Mouse (Mus musculus) liver, embryonic 16.5 days (tissue): ENCODE data around the gene Pdss2. TPM values are rescaled to one million over a fixed set of nuclear protein-coding genes. Genes with fewer than 3 reads are reported as not detected.
A peak's percentile ranks its signal among the peaks of the same experiment; 100 is the strongest.
"Not testable (repeated sequence)": the region's sequence is repeated elsewhere in the genome, so short reads cannot be mapped to it uniquely, and the experiment has no call there.

Experiments used
- ATAC-seq: fragments of 200-750 bp; cut with Nextera tagmentation; 2 replicates; pipeline ENCODE4 v1.8.0; 2017; ENCODE audit warnings: low read depth, mild to moderate bottlenecking, moderate number of reproducible peaks, moderate library complexity
- H3K27ac ChIP-seq: fragments of 300-500 bp; sonication (generic); 2 replicates; pipeline ENCODE4 v1.5.1; 2014; ENCODE audit warnings: mild to moderate bottlenecking, low read length
- H3K27me3 ChIP-seq: fragments of 300-500 bp; sonication (generic); 2 replicates; pipeline ENCODE4 v1.6.1; 2014; ENCODE audit warnings: low read depth, low read length, mixed read lengths; ENCODE audit not compliant: control insufficient read depth, insufficient read depth
- H3K36me3 ChIP-seq: fragments of 300-500 bp; sonication (generic); 2 replicates; pipeline ENCODE4 v1.6.1; 2014; ENCODE audit warnings: mild to moderate bottlenecking; ENCODE audit not compliant: control insufficient read depth, insufficient read depth
- H3K4me1 ChIP-seq: fragments of 300-500 bp; sonication (generic); 2 replicates; pipeline ENCODE4 v1.6.1; 2014; ENCODE audit warnings: low read depth, low read length, mixed read lengths; ENCODE audit not compliant: control insufficient read depth
- H3K4me2 ChIP-seq: fragments of 300-500 bp; sonication (generic); 2 replicates; pipeline ENCODE4 v1.6.1; 2014; ENCODE audit warnings: low read depth, low read length, mixed read lengths
- H3K4me3 ChIP-seq: fragments of 300-500 bp; sonication (generic); 2 replicates; pipeline ENCODE4 v1.5.1; 2014; ENCODE audit warnings: low read depth, mild to moderate bottlenecking, low read length
- H3K9ac ChIP-seq: fragments of 300-500 bp; sonication (generic); 2 replicates; pipeline ENCODE4 v1.6.1; 2014; ENCODE audit warnings: low read depth, low read length
- H3K9me3 ChIP-seq: fragments of 300-500 bp; sonication (generic); replicated peaks from 2 replicates; pipeline ENCODE4 v1.6.1; 2016; ENCODE audit warnings: low read length; ENCODE audit not compliant: control insufficient read depth
- WGBS: fragments of 180-500 bp; shearing (Covaris S2); extraction: QIAGEN DNeasy Blood & Tissue Kit; methylation state at CpG from one replicate; pipeline ENCODE4 v1.1.7; 2014; ENCODE audit not compliant: insufficient replicate concordance; 5-methylcytosine and 5-hydroxymethylcytosine counted together
- polyA plus RNA-seq: library from polyadenylated mRNA; unstranded; fragments of >200 nt; fragmentation: Nextera tagmentation; extraction: Ambion mirVana; gene quantifications from 2 replicates; pipeline ENCODE4 v1.2.1, GENCODE M21; 2015

Pdss2 gene
- polyA plus RNA-seq, 1 experiment from 2014 or later = 6.4 TPM

DNA sequence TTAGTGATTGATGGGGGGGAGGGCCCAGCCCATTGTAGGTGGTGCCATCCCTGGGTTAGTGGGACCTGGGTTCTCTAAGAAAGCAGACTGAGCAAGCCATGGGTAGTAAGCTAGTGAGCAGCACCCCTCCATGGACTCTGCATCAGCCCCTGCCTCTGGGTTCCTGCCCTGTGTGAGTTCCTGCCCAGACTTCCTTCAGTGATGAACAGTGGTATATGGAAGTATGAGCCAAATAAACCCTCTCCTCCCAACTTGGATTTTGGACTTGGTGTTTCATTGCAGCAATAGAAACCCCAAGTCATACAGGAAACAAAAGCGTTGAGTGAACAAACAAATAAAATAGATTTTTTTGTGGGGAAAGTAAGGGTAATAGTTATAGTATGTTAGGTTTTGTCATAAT lies 35.7 kb downstream of the Pdss2 start:
- ATAC-seq, H3K4me3 ChIP-seq, H3K27me3 ChIP-seq, H3K27ac ChIP-seq, H3K4me1 ChIP-seq, H3K4me2 ChIP-seq, H3K9ac ChIP-seq, H3K9me3 ChIP-seq, H3K36me3 ChIP-seq: not testable (repeated sequence)
- WGBS = no CpG with 5 or more reads among the region's 1 CpGs

DNA sequence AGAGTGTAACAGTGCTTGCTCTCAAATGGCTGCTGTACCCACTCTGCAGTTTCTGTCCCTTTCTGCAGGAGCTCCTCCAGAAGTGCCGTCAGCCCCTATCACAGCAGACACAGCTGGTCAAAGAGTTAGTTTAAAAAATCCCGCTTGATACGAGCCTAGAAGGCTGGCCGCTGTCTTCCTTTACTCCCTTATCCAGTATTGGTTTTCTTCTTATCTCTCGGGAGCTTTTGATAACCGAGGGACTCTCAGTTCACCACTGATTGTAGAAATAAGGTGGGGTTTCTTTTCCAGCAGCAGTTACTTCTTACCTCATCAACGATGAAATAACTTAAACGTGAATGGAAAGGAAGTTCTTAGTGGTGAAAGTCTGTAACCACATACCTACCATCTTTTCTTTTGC lies 36.2 kb downstream of the Pdss2 start:
- H3K27ac ChIP-seq, H3K36me3 ChIP-seq, H3K4me2 ChIP-seq, H3K4me3 ChIP-seq, H3K4me1 ChIP-seq, ATAC-seq, H3K27me3 ChIP-seq, H3K9ac ChIP-seq, H3K9me3 ChIP-seq: not testable (repeated sequence)
- WGBS = 38% methylated on average over 8 of the region's 8 CpGs

DNA sequence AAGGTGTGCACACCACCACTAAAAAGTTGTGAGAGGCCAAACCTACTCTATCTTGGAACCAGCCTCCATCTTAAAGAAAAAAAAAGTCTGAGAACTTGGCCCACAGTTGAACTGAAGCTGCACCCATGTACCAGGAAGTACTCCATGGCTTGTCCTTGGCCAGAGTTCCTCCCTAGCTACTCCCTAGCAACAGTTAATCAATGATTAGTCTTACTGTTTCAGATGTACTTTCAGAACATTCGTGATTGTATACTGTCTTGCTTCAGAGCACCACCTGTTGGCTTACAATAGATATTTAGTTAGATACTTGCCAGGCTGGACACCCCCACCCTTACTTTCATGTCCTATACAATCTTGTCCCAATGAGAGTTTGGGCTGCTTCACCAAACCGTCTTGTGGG lies 50.0 kb downstream of the Pdss2 start:
- Histone ChIP-seq H3K9me3 (no peaks in the 10 kb centered on the region), H3K4me1 (no peaks in the 10 kb centered on the region; the same call in 1 of the 2 replicates), H3K27me3 (no peaks in the 10 kb centered on the region), H3K4me2 (no peak overlapping the region), H3K36me3 (no peaks in the 10 kb centered on the region), H3K4me3 (no peak overlapping the region), H3K27ac (no peak overlapping the region), H3K9ac (no peak overlapping the region)
- WGBS = 60% methylated on average over 2 of the region's 2 CpGs
- ATAC-seq = peak; percentile 32; the same call in 1 of the 2 replicates

DNA sequence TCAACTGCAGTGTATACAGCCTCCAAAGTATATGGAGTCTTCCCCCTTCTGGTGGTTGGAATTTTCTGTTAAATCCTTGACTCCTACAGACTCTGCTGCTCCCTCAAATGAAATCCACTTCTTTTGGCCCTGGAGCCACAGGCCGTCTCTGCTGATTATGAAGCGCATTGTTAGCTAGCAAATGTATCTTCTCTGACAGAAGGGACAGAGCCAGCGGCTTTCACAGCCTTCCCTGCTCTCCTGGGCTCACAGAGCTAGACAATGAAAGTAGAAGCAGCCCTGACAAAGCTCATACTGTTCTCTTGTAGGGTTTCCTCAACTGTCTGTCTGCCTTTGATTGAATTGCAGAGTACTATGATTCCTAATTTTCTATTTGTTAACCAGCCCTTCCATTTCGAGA lies 51.1 kb downstream of the Pdss2 start:
- H3K36me3 ChIP-seq = no peaks in the 10 kb centered on the region
- peaks cover 5% of the 10 kb centered on the region for H3K4me1 ChIP-seq
- H3K4me3 ChIP-seq = no peak overlapping the region
- H3K27me3 ChIP-seq = no peaks in the 10 kb centered on the region
- no peak overlapping the region for H3K9ac ChIP-seq
- whole genome bisulfite sequencing = 78% methylated on average over 4 of the region's 4 CpGs
- no peaks in the 10 kb centered on the region for H3K9me3 ChIP-seq
- no peak for ATAC-seq
- H3K27ac ChIP-seq = no peak overlapping the region
- no peak overlapping the region for H3K4me2 ChIP-seq

DNA sequence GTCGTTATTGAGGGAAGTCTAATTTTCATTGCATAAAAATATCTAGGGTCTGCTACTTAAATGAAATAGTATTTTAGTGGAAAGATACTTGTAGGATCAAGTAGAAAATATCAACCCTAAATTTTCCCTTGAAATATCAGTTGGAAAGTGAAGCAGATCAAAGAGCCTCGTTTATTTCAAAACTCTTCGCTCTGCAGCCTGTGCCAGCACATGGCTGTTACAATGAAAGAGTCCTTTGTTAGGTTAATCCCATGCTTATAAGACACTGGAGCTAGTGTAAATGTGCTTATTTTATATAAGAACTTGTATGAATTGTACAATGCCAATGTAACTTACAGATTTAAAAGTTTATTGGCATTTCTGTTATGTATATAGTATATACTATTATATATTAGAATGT lies 51.8 kb downstream of the Pdss2 start:
- no peaks in the 10 kb centered on the region for H3K27me3 ChIP-seq
- ATAC-seq = no peak
- H3K4me2 ChIP-seq = no peak overlapping the region
- H3K27ac ChIP-seq = no peak overlapping the region
- H3K36me3 ChIP-seq = no peaks in the 10 kb centered on the region
- WGBS = 69% methylated on average over 3 of the region's 3 CpGs
- H3K9me3 ChIP-seq = no peaks in the 10 kb centered on the region
- no peak overlapping the region for H3K9ac ChIP-seq
- H3K4me1 ChIP-seq = peaks cover 5% of the 10 kb centered on the region
- no peak overlapping the region for H3K4me3 ChIP-seq

DNA sequence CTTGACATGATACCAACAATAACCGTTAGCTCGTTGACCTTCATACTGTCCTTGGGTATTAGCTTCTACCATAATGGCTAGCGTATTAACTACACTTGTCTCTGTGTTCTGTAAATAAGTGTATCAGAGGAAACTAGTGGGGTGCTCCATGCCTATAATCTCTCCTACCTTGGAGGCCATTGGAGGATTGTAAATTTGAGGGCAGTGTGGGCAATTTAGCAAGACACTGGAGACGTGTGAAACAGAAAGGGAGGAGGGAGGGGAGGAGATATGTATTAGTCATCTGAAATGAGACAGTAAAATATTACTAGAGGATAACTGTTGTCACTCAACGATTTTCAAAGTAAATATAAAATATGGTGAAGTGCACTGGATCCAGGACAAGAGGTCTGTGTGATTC lies 54.2 kb downstream of the Pdss2 start:
- no peak overlapping the region for H3K4me3 ChIP-seq
- H3K4me2 ChIP-seq = no peak overlapping the region
- no peak overlapping the region for H3K27ac ChIP-seq
- H3K36me3 ChIP-seq = no peaks in the 10 kb centered on the region
- H3K4me1 ChIP-seq = peaks cover 5% of the 10 kb centered on the region
- WGBS = 71% methylated on average over 5 of the region's 5 CpGs
- no peaks in the 10 kb centered on the region for H3K9me3 ChIP-seq
- ATAC-seq = no peak
- H3K27me3 ChIP-seq = no peaks in the 10 kb centered on the region
- no peak overlapping the region for H3K9ac ChIP-seq

DNA sequence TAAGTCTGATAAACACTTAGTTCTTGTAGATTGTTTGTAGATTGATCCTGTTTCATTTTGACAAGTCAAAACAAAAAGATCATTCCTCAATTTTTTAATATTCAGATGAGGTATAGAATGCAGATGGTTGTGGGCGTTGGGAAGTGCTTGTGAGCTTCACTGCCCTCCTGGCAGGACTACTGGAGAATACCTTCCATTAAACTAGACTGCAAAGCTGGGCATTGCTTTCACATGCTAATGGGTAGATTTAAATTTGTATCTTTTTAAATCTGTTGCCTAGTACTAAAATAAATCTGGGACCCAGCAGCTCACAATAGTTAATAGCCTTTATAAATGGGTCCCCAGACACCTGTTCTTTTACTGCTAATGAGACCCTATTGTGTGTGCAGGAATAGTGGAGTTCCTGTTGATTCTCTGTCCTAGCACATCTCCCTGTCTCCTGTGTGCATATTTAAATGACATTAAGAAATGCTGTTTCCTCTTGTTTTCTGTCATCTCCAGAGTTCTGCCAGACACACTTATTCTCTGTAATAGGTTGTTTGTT lies 54.9 kb downstream of the Pdss2 start:
- Histone ChIP-seq H3K4me2 (no peak overlapping the region), H3K27me3 (no peaks in the 10 kb centered on the region), H3K27ac (no peak overlapping the region), H3K9me3 (no peaks in the 10 kb centered on the region), H3K36me3 (no peaks in the 10 kb centered on the region), H3K9ac (no peak overlapping the region), H3K4me1 (peaks cover 5% of the 10 kb centered on the region), H3K4me3 (no peak overlapping the region)
- ATAC-seq = no peak
- 57% methylated on average over 1 of the region's 1 CpGs for WGBS

DNA sequence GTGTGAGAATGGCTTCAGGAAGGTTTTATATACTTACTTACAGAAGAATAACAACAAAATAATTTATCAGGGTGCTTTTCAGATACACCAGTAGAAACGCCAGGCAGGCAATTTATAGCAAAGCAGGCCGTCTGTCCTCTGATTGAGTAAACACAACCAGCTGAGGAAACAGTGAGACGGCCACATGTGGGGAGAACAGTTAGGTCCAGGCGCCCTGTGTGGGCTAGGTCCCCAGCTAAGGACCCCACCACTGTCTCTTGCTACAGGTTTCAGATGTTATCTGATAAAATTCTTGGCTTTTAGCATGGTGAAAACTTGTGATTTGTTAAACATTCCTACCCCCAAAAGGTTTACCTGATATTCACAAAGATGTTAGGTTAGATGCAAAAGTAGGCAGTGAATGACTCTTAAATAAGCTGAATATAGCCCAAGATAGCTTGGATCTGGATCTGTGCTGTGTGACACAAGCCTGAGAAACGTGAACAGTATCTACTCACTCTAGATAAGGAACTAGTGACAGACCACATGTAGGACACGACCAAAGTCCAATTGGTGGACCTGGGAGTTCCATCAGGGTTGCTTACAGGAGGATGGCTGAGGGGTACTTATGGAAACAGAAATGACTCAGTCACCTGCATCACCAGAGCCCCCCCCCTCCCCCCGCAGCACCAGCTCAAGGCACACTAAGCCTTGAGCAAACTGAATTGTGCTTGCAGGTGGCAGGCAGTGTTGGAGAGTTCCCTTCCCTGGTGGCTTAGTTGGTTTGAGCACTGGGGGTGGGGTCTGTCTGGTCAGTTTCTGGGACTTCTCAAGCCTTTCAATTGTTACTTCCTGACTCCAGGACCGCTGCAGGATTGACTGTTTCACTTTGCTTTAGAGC lies 56.2 kb downstream of the Pdss2 start:
- 0 out of 2 replicates have a peak overlapping the region, but pooled peaks have one; percentile 29 for H3K27ac ChIP-seq
- no peaks in the 10 kb centered on the region for H3K36me3 ChIP-seq
- H3K4me3 ChIP-seq = no peak overlapping the region
- H3K4me1 ChIP-seq = peaks cover 5% of the 10 kb centered on the region
- no peaks in the 10 kb centered on the region for H3K9me3 ChIP-seq
- no peak overlapping the region for H3K4me2 ChIP-seq
- no peak overlapping the region for H3K9ac ChIP-seq
- no peaks in the 10 kb centered on the region for H3K27me3 ChIP-seq
- peak; percentile 54; the same call in 1 of the 2 replicates for ATAC-seq
- WGBS = 42% methylated on average over 8 of the region's 8 CpGs

DNA sequence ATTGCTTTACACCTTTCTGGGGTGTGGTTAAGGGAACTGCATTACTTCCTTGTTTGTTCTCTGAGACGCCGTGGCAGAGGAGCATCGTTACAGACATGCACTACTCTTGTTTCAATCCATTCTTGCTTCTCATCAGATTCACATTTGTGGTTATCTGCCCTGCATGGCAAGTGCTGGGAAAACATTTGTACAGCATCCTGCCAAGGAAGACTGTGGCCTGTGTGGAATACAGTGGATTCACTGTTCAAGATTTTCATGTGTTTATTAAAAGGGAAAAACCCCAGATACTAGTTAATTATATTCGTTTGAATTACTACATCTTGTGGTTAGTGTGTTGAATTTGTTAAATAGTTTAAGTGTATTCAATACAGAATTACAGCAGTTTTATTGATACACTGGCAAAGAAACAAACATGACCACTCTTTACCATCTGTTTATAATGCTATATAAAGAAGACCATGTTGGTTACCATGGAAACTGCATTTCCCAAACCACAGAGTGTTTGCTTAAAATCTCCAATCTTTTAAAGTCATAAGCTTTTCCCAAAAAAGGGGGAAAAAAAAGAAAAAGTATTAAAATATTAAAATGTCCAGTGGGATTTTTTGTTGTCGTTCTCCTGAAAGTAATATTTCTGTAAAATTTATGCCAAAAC lies 58.5 kb downstream of the Pdss2 start:
- whole genome bisulfite sequencing = 54% methylated on average over 5 of the region's 5 CpGs
- H3K9me3 ChIP-seq = no peaks in the 10 kb centered on the region
- H3K4me1 ChIP-seq = peaks cover 5% of the 10 kb centered on the region
- no peaks in the 10 kb centered on the region for H3K36me3 ChIP-seq
- ATAC-seq = no peak
- H3K4me2 ChIP-seq = no peak overlapping the region
- no peak overlapping the region for H3K9ac ChIP-seq
- H3K27ac ChIP-seq = no peak overlapping the region
- H3K27me3 ChIP-seq = no peaks in the 10 kb centered on the region
- no peak overlapping the region for H3K4me3 ChIP-seq
